Mouse (Mus musculus): Measurements from ENCODE around the gene Eral1.

Gene Eral1

GRCm38 (mm10) chr11:78036791-78037190 lies 43.4 kb downstream of the Eral1 start:
- DNase-seq, result no peak

GRCm38 (mm10) chr11:78033931-78034617 lies 46.1 kb downstream of the Eral1 start:
- no peak for DNase-seq

- DNase-seq, result no peak
Observed at GRCm38 (mm10) chr11:78032809-78033195, 47.4 kb downstream of the Eral1 start.

- DNase-seq, result peak; percentile 96
Observed at GRCm38 (mm10) chr11:78031947-78032808, 48.0 kb downstream of the Eral1 start, which contains the start of gene Dhrs13. Gene Dhrs13 (plus strand): TSS chr11:78032280.

GRCm38 (mm10) chr11:78031389-78031788 lies 48.8 kb downstream of the Eral1 start:
- no peak for DNase-seq

GRCm38 (mm10) chr11:78030600-78030999 lies 49.6 kb downstream of the Eral1 start:
- DNase-seq, result no peak

GRCm38 (mm10) chr11:78029240-78029639 lies 50.9 kb downstream of the Eral1 start:
- DNase-seq, result no peak

- peak in 1 of 2 experiments; percentile 40 for DNase-seq
Observed at GRCm38 (mm10) chr11:78023607-78024006, 56.6 kb downstream of the Eral1 start.
